Mouse (Mus musculus) heart, adult 2 months (tissue): ENCODE measurements around the gene Mdm1. TPM values are rescaled to one million over a fixed set of nuclear protein-coding genes. Genes with fewer than 3 reads are reported as not detected.

Experiments used
- DNase-seq, 2 experiments: peaks; one replicate each; pipeline ENCODE4 v3.0.0; 2021
- H3K27ac ChIP-seq: fragments of 200-600 bp; 2 replicates; pipeline ENCODE4 v1.8.1; 2022
- H3K27me3 ChIP-seq: fragments of 200-500 bp; 2 replicates; pipeline ENCODE4 v1.6.1; 2012; ENCODE audit warnings: mild to moderate bottlenecking, low read length, inconsistent platforms, mixed read lengths; ENCODE audit not compliant: control insufficient read depth, insufficient read depth
- H3K36me3 ChIP-seq: fragments of 200-500 bp; 2 replicates; pipeline ENCODE4 v1.6.1; 2012; ENCODE audit warnings: low read length, inconsistent platforms; ENCODE audit not compliant: control insufficient read depth, insufficient read depth
- H3K4me1 ChIP-seq: fragments of 200-500 bp; 2 replicates; pipeline ENCODE4 v1.6.1; 2011; ENCODE audit warnings: low read length; ENCODE audit not compliant: control insufficient read depth, insufficient read depth
- H3K4me3 ChIP-seq: fragments of 200-600 bp; 2 replicates; pipeline ENCODE4 v1.8.1; 2022
- H3K79me2 ChIP-seq: fragments of 200-500 bp; replicated peaks from 2 replicates; pipeline ENCODE4 v1.6.1; 2012; ENCODE audit warnings: mild to moderate bottlenecking, inconsistent platforms, low read length, moderate library complexity, mixed read lengths; ENCODE audit not compliant: control insufficient read depth, insufficient read depth
- H3K9ac ChIP-seq: fragments of 200-500 bp; 2 replicates; pipeline ENCODE4 v1.6.1; 2012; ENCODE audit warnings: low read depth, mild to moderate bottlenecking, control low read depth, inconsistent platforms, low read length, mixed read lengths
- CTCF ChIP-seq: fragments of 200-600 bp; IDR thresholded peaks from 2 replicates; pipeline ENCODE4 v1.8.1; 2022; ENCODE audit warnings: antibody characterized with exemption, mild to moderate bottlenecking, moderate library complexity
- EP300 ChIP-seq: fragments of 200-500 bp; IDR thresholded peaks from 2 replicates; pipeline ENCODE4 v1.6.1; 2011; ENCODE audit warnings: low read depth, low read length, control low read depth; ENCODE audit not compliant: insufficient read depth
- POLR2A ChIP-seq: fragments of 200-500 bp; IDR thresholded peaks from 2 replicates; pipeline ENCODE4 v1.6.1; 2011; ENCODE audit warnings: mild to moderate bottlenecking, low read depth, low read length, control low read depth; ENCODE audit not compliant: insufficient read depth
- WGBS: fragments of 180-500 bp; shearing (Covaris S2); methylation state at CpG from one replicate; pipeline ENCODE4 v1.1.7; 2018; 5-methylcytosine and 5-hydroxymethylcytosine counted together
- intact Hi-C: fragments of 180-260 bp; cut with DNase I; formaldehyde crosslinking; loops from one replicate; pipeline ENCODE4 v1.15.1; 2025
- polyA plus RNA-seq: library from polyadenylated mRNA; depleted of rRNA; stranded (reverse); fragments of >200 nt; gene quantifications from 2 replicates; pipeline ENCODE4 v1.2.3, GENCODE M21; 2012
- total RNA-seq, 2 experiments: library from RNA; stranded (reverse); gene quantifications; 2 replicates each; pipeline ENCODE4 v1.2.3; 2021

Gene Mdm1
- total and polyA plus RNA-seq, 3 experiments, result 3.3 to 4.0 (median 3.9) TPM

DNA sequence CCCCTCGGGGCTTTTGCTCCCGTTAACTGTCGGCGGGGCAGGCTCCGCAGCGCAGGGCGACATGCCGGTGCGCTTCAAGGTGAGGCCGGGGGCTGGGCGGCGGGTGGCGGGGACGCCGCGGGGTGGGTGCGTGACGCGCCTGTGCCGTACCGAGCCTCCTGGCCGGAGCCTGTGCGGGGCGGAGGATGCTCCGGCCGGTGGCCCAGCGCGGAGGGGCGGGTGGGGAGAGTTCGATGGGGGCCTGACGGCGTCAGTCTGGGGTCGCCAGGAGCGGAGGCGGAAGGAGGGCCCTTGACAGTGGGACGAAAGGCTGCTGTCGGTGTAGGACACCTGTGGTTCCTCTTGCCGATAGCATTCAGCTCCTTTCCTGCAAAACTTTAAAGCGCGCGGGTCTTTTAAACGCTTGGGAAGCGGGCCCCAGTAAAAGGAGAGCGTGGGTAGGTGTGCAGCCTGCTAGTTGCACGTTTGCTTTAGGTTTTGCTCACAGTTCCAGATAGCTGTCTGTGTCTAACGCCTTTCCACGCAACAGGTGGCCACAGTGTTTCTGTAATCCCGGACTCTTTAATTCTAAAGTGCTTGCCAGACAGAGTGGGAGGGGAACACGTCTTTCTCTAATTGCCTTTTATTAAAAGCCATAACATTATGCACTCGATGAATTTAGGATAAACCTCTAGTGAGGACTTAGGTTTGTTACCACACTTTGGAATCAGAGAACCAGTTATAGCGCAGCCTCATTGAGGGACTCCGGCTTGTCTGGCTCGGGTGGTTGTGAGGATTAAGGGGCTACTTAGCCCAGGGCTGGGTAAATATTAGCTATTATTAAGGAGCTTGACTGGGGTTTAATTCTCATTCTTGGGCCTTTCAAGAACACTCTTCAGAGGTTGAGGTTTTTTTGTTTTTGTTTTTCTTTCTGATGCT is 532 bp downstream of the Mdm1 start:
- intact Hi-C loops, result no loop called here

GRCm38 (mm10) chr10:118149381-118149780 is 7.8 kb downstream of the Mdm1 start:
- Histone ChIP-seq H3K79me2 (no peaks in the 10 kb centered on the region), H3K4me3 (no peak overlapping the region), H3K4me1 (no peaks in the 10 kb centered on the region), H3K27me3 (no peaks in the 10 kb centered on the region), H3K27ac (no peak overlapping the region), H3K9ac (no peak overlapping the region), H3K36me3 (no peaks in the 10 kb centered on the region)
- no peak for TF ChIP-seq EP300
- 94% methylated on average over 5 of the region's 5 CpGs for WGBS
- intact Hi-C loops, result no loop called here
- no peak for DNase-seq

More for the DNA sequence above, 532 bp downstream of the Mdm1 start:
- Histone ChIP-seq H3K79me2 (no peaks in the 10 kb centered on the region), H3K4me1 (no peaks in the 10 kb centered on the region), H3K27ac (peak overlapping the region; percentile 26; the same call in 1 of the 2 replicates), H3K27me3 (no peaks in the 10 kb centered on the region), H3K4me3 (peak overlapping the region; percentile 63), H3K9ac (peak overlapping the region; percentile 79), H3K36me3 (no peaks in the 10 kb centered on the region)
- DNase-seq, result no peak
- 5% methylated on average over 50 of the region's 53 CpGs for WGBS
- TF ChIP-seq POLR2A (no peak), CTCF (no peak), EP300 (no peak)

DNA sequence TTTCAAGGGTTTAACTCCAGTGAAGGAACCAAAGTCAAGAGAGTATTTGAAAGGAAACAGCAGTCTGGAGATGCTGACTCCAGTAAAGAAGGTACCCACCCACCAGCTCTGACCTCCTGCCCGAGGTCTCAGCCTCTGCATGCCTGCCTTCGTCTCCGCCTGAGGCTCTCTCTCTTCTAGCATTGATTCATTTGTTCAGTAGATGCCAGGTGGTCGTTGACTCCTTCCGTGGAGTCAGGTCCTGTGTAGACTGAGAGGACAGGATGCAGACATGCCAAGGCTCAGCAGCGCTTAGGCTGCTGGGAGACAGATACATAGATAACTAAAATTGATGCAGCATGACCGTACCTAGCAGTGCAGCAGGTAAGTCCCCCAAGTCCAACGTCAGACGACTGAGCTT is 9.3 kb downstream of the Mdm1 start:
- no peak overlapping the region for H3K4me3 ChIP-seq
- no peak overlapping the region for H3K9ac ChIP-seq
- H3K27me3 ChIP-seq, result no peaks in the 10 kb centered on the region
- WGBS, result 87% methylated on average over 9 of the region's 9 CpGs
- intact Hi-C loops, result no loop called here
- no peak for DNase-seq
- TF ChIP-seq CTCF (no peak), POLR2A (no peak), EP300 (no peak)
- no peak overlapping the region for H3K27ac ChIP-seq
- no peaks in the 10 kb centered on the region for H3K4me1 ChIP-seq
- no peaks in the 10 kb centered on the region for H3K36me3 ChIP-seq
- no peaks in the 10 kb centered on the region for H3K79me2 ChIP-seq

DNA sequence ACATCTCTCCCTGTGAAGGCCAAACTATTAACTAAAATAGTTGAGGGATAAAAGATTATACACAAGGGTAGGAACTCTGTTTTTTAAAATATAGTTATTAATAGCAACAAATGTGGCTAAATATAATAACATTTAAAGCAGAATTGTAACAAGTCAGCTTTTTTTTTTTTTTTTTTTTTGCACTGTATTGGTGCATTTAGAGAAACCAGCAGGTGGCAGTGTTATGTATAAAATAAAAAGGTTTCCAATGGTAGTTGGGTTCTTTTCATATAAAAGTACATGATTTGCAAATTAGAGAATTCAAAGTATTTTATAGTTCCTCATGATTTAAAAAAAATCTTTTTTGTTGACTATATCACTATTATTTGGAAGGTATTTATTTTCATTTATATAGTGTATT is 14.3 kb downstream of the Mdm1 start:
- Histone ChIP-seq H3K36me3 (no peaks in the 10 kb centered on the region), H3K4me1 (no peaks in the 10 kb centered on the region), H3K27ac (no peak overlapping the region), H3K4me3 (no peak overlapping the region), H3K9ac (no peak overlapping the region), H3K79me2 (no peaks in the 10 kb centered on the region), H3K27me3 (no peaks in the 10 kb centered on the region)
- intact Hi-C loops, result loop anchor here (1.0 to 5.0 kb wide), 2 partner anchors 214 to 921 kb away; no protein-coding TSS in a partner anchor
- TF ChIP-seq EP300 (no peak), CTCF (peak; percentile 74)
- no peak for DNase-seq

- Histone ChIP-seq H3K9ac (no peak overlapping the region), H3K27ac (no peak overlapping the region), H3K4me1 (no peaks in the 10 kb centered on the region), H3K79me2 (no peaks in the 10 kb centered on the region), H3K27me3 (no peaks in the 10 kb centered on the region), H3K36me3 (no peaks in the 10 kb centered on the region), H3K4me3 (no peak overlapping the region)
- intact Hi-C loops, result no loop called here
- WGBS, result 55% methylated on average over 2 of the region's 2 CpGs
- DNase-seq, result no peak
- TF ChIP-seq POLR2A, result no peak
- no peak for TF ChIP-seq EP300
- no peak for TF ChIP-seq CTCF
Observed at GRCm38 (mm10) chr10:118161131-118161530, 19.5 kb downstream of the Mdm1 start.

- Histone ChIP-seq H3K79me2 (no peaks in the 10 kb centered on the region), H3K4me3 (no peak overlapping the region), H3K27ac (no peak overlapping the region), H3K36me3 (no peaks in the 10 kb centered on the region), H3K9ac (no peak overlapping the region), H3K4me1 (no peaks in the 10 kb centered on the region), H3K27me3 (no peaks in the 10 kb centered on the region)
- intact Hi-C loops, result no loop called here
- TF ChIP-seq POLR2A, result no peak
- no peak for DNase-seq
- 85% methylated on average over 12 of the region's 12 CpGs for WGBS
Observed at GRCm38 (mm10) chr10:118169212-118169611, 27.6 kb downstream of the Mdm1 start.
